Mouse (Mus musculus) neural tube, embryonic 15.5 days (tissue): ENCODE data around the gene Grifin. TPM values are rescaled to one million over a fixed set of nuclear protein-coding genes. Genes with fewer than 3 reads are reported as not detected.

ENCODE experiments used
- ATAC-seq: fragments of 200-750 bp; cut with Nextera tagmentation; 2 replicates; pipeline ENCODE4 v1.8.0; 2017; ENCODE audit warnings: mild to moderate bottlenecking, moderate TSS enrichment, moderate library complexity; ENCODE audit not compliant: low FRiP score
- H3K27ac ChIP-seq: fragments of 300-500 bp; sonication (generic); replicated peaks from 2 replicates; pipeline ENCODE4 v1.5.1; 2015; ENCODE audit warnings: mild to moderate bottlenecking, inconsistent platforms
- H3K27me3 ChIP-seq: fragments of 300-500 bp; sonication (generic); replicated peaks from 2 replicates; pipeline ENCODE4 v1.6.1; 2015; ENCODE audit warnings: inconsistent platforms
- H3K36me3 ChIP-seq: fragments of 300-500 bp; sonication (generic); 2 replicates; pipeline ENCODE4 v1.6.1; 2015; ENCODE audit warnings: inconsistent platforms
- H3K4me1 ChIP-seq: fragments of 300-500 bp; sonication (generic); 2 replicates; pipeline ENCODE4 v1.6.1; 2015; ENCODE audit warnings: inconsistent platforms
- H3K4me2 ChIP-seq: fragments of 300-500 bp; sonication (generic); 2 replicates; pipeline ENCODE4 v1.6.1; 2015; ENCODE audit warnings: inconsistent platforms, mild to moderate bottlenecking, moderate library complexity
- H3K4me3 ChIP-seq: fragments of 300-500 bp; sonication (generic); replicated peaks from 2 replicates; pipeline ENCODE4 v1.5.1; 2015; ENCODE audit warnings: mild to moderate bottlenecking, inconsistent platforms
- H3K9ac ChIP-seq: fragments of 300-500 bp; sonication (generic); replicated peaks from 2 replicates; pipeline ENCODE4 v1.6.1; 2015; ENCODE audit warnings: mild to moderate bottlenecking, inconsistent platforms
- H3K9me3 ChIP-seq: fragments of 300-500 bp; sonication (generic); replicated peaks from 2 replicates; pipeline ENCODE4 v1.6.1; 2016; ENCODE audit warnings: inconsistent platforms
- whole genome bisulfite sequencing: fragments of 180-500 bp; shearing (Covaris S2); methylation state at CpG from one replicate; pipeline ENCODE4 v1.1.7; 2015; ENCODE audit warnings: mixed read lengths; 5-methylcytosine and 5-hydroxymethylcytosine counted together
- polyA plus RNA-seq: library from polyadenylated mRNA; unstranded; fragments of >200 nt; fragmentation: Nextera tagmentation; extraction: Ambion mirVana; gene quantifications from 2 replicates; pipeline ENCODE4 v1.2.1, GENCODE M21; 2015

Grifin gene
- polyA plus RNA-seq, 1 experiment from 2014 or later: not detected

DNA sequence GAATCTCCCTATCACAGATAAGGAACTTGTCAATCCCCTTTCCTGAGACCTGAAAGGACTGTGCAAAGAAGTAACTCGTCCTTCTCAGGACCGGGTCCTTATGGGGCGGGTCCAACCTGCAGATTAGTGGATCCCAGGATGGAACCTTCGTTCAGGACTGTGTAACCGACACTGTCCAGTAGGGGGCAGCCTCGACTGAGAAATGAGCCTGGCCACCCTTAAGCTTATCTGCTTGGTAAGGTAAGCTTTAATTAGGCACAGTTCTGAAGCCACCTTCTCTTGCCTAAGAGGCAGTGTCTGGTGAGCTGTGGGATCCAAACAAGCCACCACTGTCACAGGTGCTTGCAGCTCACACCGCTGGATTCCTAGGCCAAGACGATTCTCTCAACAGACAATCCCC lies 24.8 kb downstream of the Grifin start:
- Histone ChIP-seq H3K36me3 (no peaks in the 10 kb centered on the region), H3K4me2 (no peak overlapping the region), H3K4me1 (peaks cover 9% of the 10 kb centered on the region), H3K27me3 (no peaks in the 10 kb centered on the region), H3K4me3 (no peak overlapping the region), H3K9me3 (no peaks in the 10 kb centered on the region), H3K27ac (no peak overlapping the region), H3K9ac (no peak overlapping the region)
- WGBS: 14% methylated on average over 8 of the region's 8 CpGs
- peak; percentile 25; the same call in 1 of the 2 replicates for ATAC-seq

GRCm38 (mm10) chr5:140538111-140538683 lies 26.7 kb downstream of the Grifin start:
- peaks cover 9% of the 10 kb centered on the region for H3K4me1 ChIP-seq
- H3K9ac ChIP-seq: no peak overlapping the region
- H3K9me3 ChIP-seq: no peaks in the 10 kb centered on the region
- H3K4me2 ChIP-seq: no peak overlapping the region
- no peak overlapping the region for H3K4me3 ChIP-seq
- WGBS: 76% methylated on average over 13 of the region's 13 CpGs
- ATAC-seq: no peak
- no peak overlapping the region for H3K27ac ChIP-seq
- no peaks in the 10 kb centered on the region for H3K27me3 ChIP-seq
- no peaks in the 10 kb centered on the region for H3K36me3 ChIP-seq

DNA sequence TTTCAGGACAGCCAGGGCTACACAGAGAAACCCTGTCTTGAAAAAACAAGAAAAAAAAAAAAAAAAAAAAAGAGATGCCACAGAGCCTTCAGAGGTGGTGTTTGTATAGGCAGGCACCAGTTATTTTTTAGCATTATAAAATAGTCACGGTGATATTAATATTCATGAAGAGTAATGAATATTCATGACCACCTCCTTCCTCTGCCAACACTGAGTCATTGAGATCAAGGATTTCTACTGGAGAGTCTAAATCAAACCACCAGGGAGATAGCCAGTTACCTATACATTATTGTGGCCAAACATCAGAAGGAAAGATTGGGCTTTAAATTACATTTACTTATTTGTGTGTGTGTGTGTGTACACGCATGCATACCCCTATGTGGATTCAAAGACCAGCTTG lies 38.1 kb downstream of the Grifin start:
- 0 out of 2 replicates have a peak, but pooled peaks cover 2% of the 10 kb centered on the region for H3K9me3 ChIP-seq
- 64% methylated on average over 2 of the region's 2 CpGs for WGBS
- no peaks in the 10 kb centered on the region for H3K4me1 ChIP-seq
- no peak overlapping the region for H3K9ac ChIP-seq
- H3K4me2 ChIP-seq: no peak overlapping the region
- no peak overlapping the region for H3K4me3 ChIP-seq
- no peak overlapping the region for H3K27ac ChIP-seq
- peaks cover 46% of the 10 kb centered on the region for H3K36me3 ChIP-seq
- H3K27me3 ChIP-seq: no peaks in the 10 kb centered on the region
- ATAC-seq: no peak

GRCm38 (mm10) chr5:140521196-140521595 lies 43.7 kb downstream of the Grifin start:
- no peak overlapping the region for H3K9ac ChIP-seq

GRCm38 (mm10) chr5:140517921-140518230 lies 47.0 kb downstream of the Grifin start:
- Histone ChIP-seq H3K9me3 (no peaks in the 10 kb centered on the region), H3K4me3 (no peak overlapping the region), H3K36me3 (no peaks in the 10 kb centered on the region), H3K27me3 (no peaks in the 10 kb centered on the region), H3K27ac (no peak overlapping the region), H3K4me1 (peaks cover 16% of the 10 kb centered on the region), H3K4me2 (no peak overlapping the region), H3K9ac (no peak overlapping the region)
- 85% methylated on average over 4 of the region's 4 CpGs for whole genome bisulfite sequencing
- no peak for ATAC-seq

More at GRCm38 (mm10) chr5:140521196-140521595, 43.7 kb downstream of the Grifin start:
- Histone ChIP-seq H3K27ac (no peak overlapping the region), H3K9me3 (0 out of 2 replicates have a peak, but pooled peaks cover 2% of the 10 kb centered on the region), H3K4me1 (no peaks in the 10 kb centered on the region), H3K4me2 (no peak overlapping the region), H3K27me3 (no peaks in the 10 kb centered on the region), H3K36me3 (peaks cover 26% of the 10 kb centered on the region), H3K4me3 (no peak overlapping the region)
- ATAC-seq: no peak
- WGBS: 88% methylated on average over 1 of the region's 1 CpGs

GRCm38 (mm10) chr5:140517159-140517920 lies 47.5 kb downstream of the Grifin start:
- Histone ChIP-seq H3K27ac (no peak overlapping the region), H3K9me3 (no peaks in the 10 kb centered on the region), H3K36me3 (no peaks in the 10 kb centered on the region), H3K4me1 (peaks cover 16% of the 10 kb centered on the region), H3K27me3 (no peaks in the 10 kb centered on the region), H3K4me3 (no peak overlapping the region), H3K9ac (no peak overlapping the region), H3K4me2 (no peak overlapping the region)
- ATAC-seq: no peak
- 90% methylated on average over 21 of the region's 21 CpGs for WGBS

- H3K36me3 ChIP-seq: no peaks in the 10 kb centered on the region
- 66% methylated on average over 7 of the region's 7 CpGs for WGBS
Measured at GRCm38 (mm10) chr5:140514799-140515486, 49.9 kb downstream of the Grifin start.

GRCm38 (mm10) chr5:140513921-140514320 lies 51.0 kb downstream of the Grifin start:
- H3K9ac ChIP-seq: no peak overlapping the region
- no peak for ATAC-seq
- no peak overlapping the region for H3K4me2 ChIP-seq
- no peaks in the 10 kb centered on the region for H3K9me3 ChIP-seq
- H3K4me3 ChIP-seq: no peak overlapping the region
- H3K36me3 ChIP-seq: no peaks in the 10 kb centered on the region
- WGBS: 77% methylated on average over 8 of the region's 8 CpGs
- H3K27me3 ChIP-seq: no peaks in the 10 kb centered on the region
- H3K4me1 ChIP-seq: peaks cover 41% of the 10 kb centered on the region
- H3K27ac ChIP-seq: no peak overlapping the region; the same call in 1 of the 2 replicates

More at GRCm38 (mm10) chr5:140514799-140515486, 49.9 kb downstream of the Grifin start:
- Histone ChIP-seq H3K27ac (0 out of 2 replicates have a peak overlapping the region, but pooled peaks have one; percentile 9), H3K27me3 (no peaks in the 10 kb centered on the region), H3K4me2 (no peak overlapping the region), H3K4me3 (no peak overlapping the region), H3K9ac (no peak overlapping the region), H3K9me3 (no peaks in the 10 kb centered on the region), H3K4me1 (peaks cover 31% of the 10 kb centered on the region)
- no peak for ATAC-seq

Other genes starting within 250 kb of the Grifin start
- gene Mad1l1, start 243.5 kb downstream of the Grifin start, polyA plus RNA-seq: 29.6 and 34.3 TPM in 2 replicates
- gene Nudt1, start 243.4 kb downstream of the Grifin start, polyA plus RNA-seq: 29.3 and 35.7 TPM in 2 replicates
- gene Mrm2, start 233.2 kb downstream of the Grifin start, polyA plus RNA-seq: 20.8 and 22.3 TPM in 2 replicates
- gene Snx8, start 175.8 kb downstream of the Grifin start, polyA plus RNA-seq: 30.0 and 36.7 TPM in 2 replicates
- 80.0 and 93.1 TPM in 2 replicates for gene Eif3b, start 145.7 kb downstream of the Grifin start, polyA plus RNA-seq
- gene Gm4869, start 119.4 kb downstream of the Grifin start, polyA plus RNA-seq: not detected in 2 replicates
- 30.6 and 31.2 TPM in 2 replicates for gene Chst12, start 59.5 kb downstream of the Grifin start, polyA plus RNA-seq
- 16.7 and 19.4 TPM in 2 replicates for gene Lfng, start 42.2 kb upstream of the Grifin start, polyA plus RNA-seq
- gene Ttyh3, start 84.0 kb upstream of the Grifin start, polyA plus RNA-seq: 58.8 and 63.9 TPM in 2 replicates
- gene Iqce, start 137.3 kb upstream of the Grifin start, polyA plus RNA-seq: 25.5 and 26.2 TPM in 2 replicates
- 25.9 and 26.9 TPM in 2 replicates for gene Brat1, start 139.9 kb upstream of the Grifin start, polyA plus RNA-seq
- 3.5 and 3.8 TPM in 2 replicates for gene Amz1, start 159.1 kb upstream of the Grifin start, polyA plus RNA-seq